Mouse (Mus musculus): ENCODE measurements around the gene R3hdm2. TPM values are rescaled to one million over a fixed set of nuclear protein-coding genes. Genes with fewer than 3 reads are reported as not detected.
A peak's percentile ranks its signal among the peaks of the same experiment; 100 is the strongest.

R3hdm2 gene
- total RNA-seq, 1 experiment from 2014 or later, result 149 TPM

- DNase-seq, result no peak
Observed at GRCm38 (mm10) chr10:127353909-127354895, 25.9 kb upstream of the R3hdm2 start, which contains the start of gene Inhbe. Gene Inhbe, minus strand, starts transcription at chr10:127354411.

GRCm38 (mm10) chr10:127355336-127355735 lies 24.8 kb upstream of the R3hdm2 start:
- DNase-seq, result no peak

GRCm38 (mm10) chr10:127360714-127361113 lies 19.4 kb upstream of the R3hdm2 start:
- no peak for DNase-seq

GRCm38 (mm10) chr10:127367116-127367515 lies 13.0 kb upstream of the R3hdm2 start:
- no peak for DNase-seq

GRCm38 (mm10) chr10:127368273-127368672 lies 11.9 kb upstream of the R3hdm2 start:
- no peak for DNase-seq

- no peak for DNase-seq
Observed at GRCm38 (mm10) chr10:127369834-127370820, 10.0 kb upstream of the R3hdm2 start, which contains the start of gene Inhbc. Gene Inhbc, minus strand, starts transcription at chr10:127370431.

- no peak for DNase-seq
Observed at GRCm38 (mm10) chr10:127371023-127371422, 9.1 kb upstream of the R3hdm2 start.

GRCm38 (mm10) chr10:127377700-127378099 lies 2.4 kb upstream of the R3hdm2 start:
- DNase-seq, result no peak

GRCm38 (mm10) chr10:127379654-127380053 lies 473 bp upstream of the R3hdm2 start:
- DNase-seq, result no peak

- DNase-seq, result peak; percentile 74
Observed at GRCm38 (mm10) chr10:127380767-127381742, 928 bp downstream of the R3hdm2 start.

- DNase-seq, result no peak
Observed at GRCm38 (mm10) chr10:127381743-127382134, 1.6 kb downstream of the R3hdm2 start.

GRCm38 (mm10) chr10:127391774-127392173 lies 11.6 kb downstream of the R3hdm2 start:
- DNase-seq, result no peak

- no peak for DNase-seq
Observed at GRCm38 (mm10) chr10:127404701-127405100, 24.6 kb downstream of the R3hdm2 start.

GRCm38 (mm10) chr10:127407391-127407790 lies 27.3 kb downstream of the R3hdm2 start:
- peak; percentile 45 for DNase-seq

- no peak for DNase-seq
Observed at GRCm38 (mm10) chr10:127412101-127412500, 32.0 kb downstream of the R3hdm2 start.

- DNase-seq, result no peak
Observed at GRCm38 (mm10) chr10:127412776-127413175, 32.6 kb downstream of the R3hdm2 start.

GRCm38 (mm10) chr10:127413585-127413984 lies 33.5 kb downstream of the R3hdm2 start:
- DNase-seq, result no peak

- peak; percentile 35 for DNase-seq
Observed at GRCm38 (mm10) chr10:127414141-127414540, 34.0 kb downstream of the R3hdm2 start.

GRCm38 (mm10) chr10:127420131-127420530 lies 40.0 kb downstream of the R3hdm2 start:
- no peak for DNase-seq

- no peak for DNase-seq
Observed at GRCm38 (mm10) chr10:127420676-127421353, 40.7 kb downstream of the R3hdm2 start.

Measured in adrenal gland, postnatal 25 days (tissue).